Mouse (Mus musculus) kidney, adult 2 months (tissue): Measurements from ENCODE around the gene Rtkn.

Experiments
- CTCF ChIP-seq: fragments of 200-500 bp; conservative IDR thresholded peaks from 2 replicates; pipeline ENCODE4 v1.5.1; 2011; ENCODE audit warnings: low read depth, mild to moderate bottlenecking, control low read depth, low read length, moderate library complexity, mixed read lengths; ENCODE audit not compliant: insufficient read depth, insufficient read length
- POLR2A ChIP-seq: fragments of 200-500 bp; IDR thresholded peaks from one replicate; pipeline ENCODE4 v1.6.1; 2011; ENCODE audit warnings: low read depth, low read length, control low read depth

DNA sequence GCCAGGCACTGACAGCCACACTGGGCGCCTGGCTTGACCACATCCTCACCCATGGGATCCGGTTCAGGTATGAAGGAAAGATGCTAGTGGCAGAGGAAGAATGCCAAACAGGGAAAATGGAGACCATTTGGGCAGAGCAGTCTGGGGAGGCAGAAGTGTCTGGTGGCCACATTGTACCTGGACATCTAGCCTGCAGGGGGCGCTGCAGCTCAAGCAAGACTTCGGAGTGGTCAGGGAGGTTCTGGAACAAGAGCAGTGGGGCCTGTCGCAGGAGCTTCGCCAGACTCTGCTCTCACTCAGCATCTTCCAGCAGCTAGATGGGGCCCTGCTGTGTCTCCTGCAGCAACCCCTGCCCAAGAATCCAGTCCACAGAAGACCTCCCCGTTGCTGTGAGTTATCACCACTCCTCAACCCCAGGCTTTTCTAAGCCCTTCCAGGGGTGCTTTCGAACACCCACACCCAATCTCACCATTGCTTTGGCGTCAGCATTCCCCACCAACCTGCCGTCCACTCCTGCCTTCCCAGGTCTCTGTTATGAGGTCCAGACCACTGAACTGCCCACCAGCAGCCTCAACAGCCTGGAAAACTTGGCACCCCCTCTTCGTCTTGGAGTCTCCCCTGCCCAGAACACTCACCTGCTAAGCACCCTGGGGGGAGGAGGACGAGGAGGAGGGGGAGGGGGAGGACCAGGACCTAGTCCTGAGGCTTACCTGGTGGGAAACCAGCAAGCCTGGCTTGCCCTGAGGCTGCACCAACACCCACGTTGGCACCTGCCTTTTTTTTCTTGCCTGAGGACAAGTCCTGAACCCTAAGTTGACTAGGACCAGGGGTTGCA is 27.5 kb upstream of the Rtkn start:
- peak; percentile 88 for TF ChIP-seq CTCF
- no peak for TF ChIP-seq POLR2A
